Mouse (Mus musculus) lung, embryonic 16.5 days (tissue): ENCODE measurements around the gene Cpne4. TPM values are rescaled to one million over a fixed set of nuclear protein-coding genes. Genes with fewer than 3 reads are reported as not detected.

Experiments
- ATAC-seq: fragments of 200-750 bp; cut with Nextera tagmentation; 2 replicates; pipeline ENCODE4 v1.8.0; 2017; ENCODE audit warnings: low read depth, mild to moderate bottlenecking, moderate library complexity
- H3K27ac ChIP-seq: fragments of 300-500 bp; sonication (generic); 2 replicates; pipeline ENCODE4 v1.5.1; 2014; ENCODE audit warnings: mild to moderate bottlenecking, control low read depth, low read length
- H3K27me3 ChIP-seq: fragments of 300-500 bp; sonication (generic); 2 replicates; pipeline ENCODE4 v1.6.1; 2014; ENCODE audit warnings: low read depth, low read length, mixed read lengths; ENCODE audit not compliant: control insufficient read depth, insufficient read depth
- H3K36me3 ChIP-seq: fragments of 300-500 bp; sonication (generic); 2 replicates; pipeline ENCODE4 v1.6.1; 2014; ENCODE audit warnings: low read length; ENCODE audit not compliant: control insufficient read depth, insufficient read depth
- H3K4me1 ChIP-seq: fragments of 300-500 bp; sonication (generic); replicated peaks from 2 replicates; pipeline ENCODE4 v1.6.1; 2014; ENCODE audit warnings: low read length, mixed read lengths; ENCODE audit not compliant: control insufficient read depth, insufficient read depth
- H3K4me2 ChIP-seq: fragments of 300-500 bp; sonication (generic); 2 replicates; pipeline ENCODE4 v1.6.1; 2014; ENCODE audit warnings: low read depth, low read length, control low read depth
- H3K4me3 ChIP-seq: fragments of 300-500 bp; sonication (generic); 2 replicates; pipeline ENCODE4 v1.5.1; 2014; ENCODE audit warnings: mild to moderate bottlenecking, low read length, control low read depth
- H3K9ac ChIP-seq: fragments of 300-500 bp; sonication (generic); 2 replicates; pipeline ENCODE4 v1.6.1; 2014; ENCODE audit warnings: low read length, control low read depth
- H3K9me3 ChIP-seq: fragments of 300-500 bp; sonication (generic); 2 replicates; pipeline ENCODE4 v1.6.1; 2016; ENCODE audit warnings: low read length; ENCODE audit not compliant: control insufficient read depth
- WGBS: fragments of 180-500 bp; shearing (Covaris S2); extraction: QIAGEN DNeasy Blood & Tissue Kit; methylation state at CpG from one replicate; pipeline ENCODE4 v1.1.7; 2014; 5-methylcytosine and 5-hydroxymethylcytosine counted together
- polyA plus RNA-seq: library from polyadenylated mRNA; unstranded; fragments of >200 nt; fragmentation: Nextera tagmentation; extraction: Ambion mirVana; gene quantifications from 2 replicates; pipeline ENCODE4 v1.2.1, GENCODE M21; 2015

Gene Cpne4
- polyA plus RNA-seq, 1 experiment from 2014 or later = 0.38 TPM

- H3K4me2 ChIP-seq = no peak overlapping the region
- 36% methylated on average over 6 of the region's 6 CpGs for WGBS
Measured at GRCm38 (mm10) chr9:104581921-104582624, 35.0 kb downstream of the Cpne4 start.

DNA sequence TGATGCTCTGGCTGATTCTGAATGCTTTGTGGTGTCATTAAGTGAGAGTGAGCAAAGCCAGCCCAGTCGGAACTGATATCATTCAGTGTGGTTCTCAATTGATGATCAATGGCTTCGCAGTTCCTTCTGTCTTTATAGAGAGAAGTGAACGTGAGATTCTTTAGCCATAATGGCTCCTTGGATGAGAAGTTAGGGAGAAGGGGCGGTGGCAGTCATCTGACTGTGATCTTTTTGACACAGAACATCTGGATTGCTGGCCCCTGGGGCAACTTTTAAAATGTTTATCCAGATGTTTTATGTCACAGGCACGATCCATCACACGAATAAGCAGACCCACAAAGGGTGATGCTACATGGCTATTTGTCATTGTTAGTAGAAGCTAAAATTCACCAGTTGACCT is 35.6 kb downstream of the Cpne4 start:
- Histone ChIP-seq H3K36me3 (no peaks in the 10 kb centered on the region), H3K9me3 (no peaks in the 10 kb centered on the region), H3K9ac (no peak overlapping the region), H3K27ac (no peak overlapping the region), H3K4me2 (no peak overlapping the region), H3K4me3 (no peak overlapping the region), H3K27me3 (no peaks in the 10 kb centered on the region; the same call in 1 of the 2 replicates), H3K4me1 (no peaks in the 10 kb centered on the region)
- 30% methylated on average over 6 of the region's 6 CpGs for WGBS
- peak; percentile 86 for ATAC-seq

More at GRCm38 (mm10) chr9:104581921-104582624, 35.0 kb downstream of the Cpne4 start:
- no peak overlapping the region for H3K4me3 ChIP-seq
- no peaks in the 10 kb centered on the region for H3K36me3 ChIP-seq
- H3K27ac ChIP-seq = no peak overlapping the region
- H3K4me1 ChIP-seq = no peaks in the 10 kb centered on the region
- H3K9ac ChIP-seq = no peak overlapping the region
- H3K27me3 ChIP-seq = no peaks in the 10 kb centered on the region; the same call in 1 of the 2 replicates
- ATAC-seq = no peak; the same call in 1 of the 2 replicates
- no peaks in the 10 kb centered on the region for H3K9me3 ChIP-seq

GRCm38 (mm10) chr9:104594550-104594949 is 47.5 kb downstream of the Cpne4 start:
- H3K4me2 ChIP-seq = no peak overlapping the region
- H3K27me3 ChIP-seq = no peaks in the 10 kb centered on the region
- 23% methylated on average over 5 of the region's 5 CpGs for WGBS
- no peak overlapping the region for H3K27ac ChIP-seq
- H3K4me1 ChIP-seq = no peaks in the 10 kb centered on the region
- ATAC-seq = no peak; the same call in 1 of the 2 replicates
- no peak overlapping the region for H3K4me3 ChIP-seq
- no peaks in the 10 kb centered on the region for H3K9me3 ChIP-seq
- H3K36me3 ChIP-seq = no peaks in the 10 kb centered on the region
- no peak overlapping the region for H3K9ac ChIP-seq

GRCm38 (mm10) chr9:104594979-104595378 is 47.9 kb downstream of the Cpne4 start:
- H3K9ac ChIP-seq = no peak overlapping the region
- no peak overlapping the region for H3K27ac ChIP-seq
- no peak overlapping the region for H3K4me2 ChIP-seq
- ATAC-seq = no peak
- H3K4me3 ChIP-seq = no peak overlapping the region
- no peaks in the 10 kb centered on the region for H3K4me1 ChIP-seq
- H3K9me3 ChIP-seq = no peaks in the 10 kb centered on the region
- H3K27me3 ChIP-seq = no peaks in the 10 kb centered on the region
- 59% methylated on average over 2 of the region's 2 CpGs for WGBS
- H3K36me3 ChIP-seq = no peaks in the 10 kb centered on the region

GRCm38 (mm10) chr9:104612523-104612922 is 65.4 kb downstream of the Cpne4 start:
- WGBS = 79% methylated on average over 6 of the region's 6 CpGs
- no peaks in the 10 kb centered on the region for H3K4me1 ChIP-seq
- H3K27me3 ChIP-seq = no peaks in the 10 kb centered on the region
- H3K36me3 ChIP-seq = no peaks in the 10 kb centered on the region
- no peak overlapping the region for H3K27ac ChIP-seq
- H3K4me2 ChIP-seq = no peak overlapping the region
- ATAC-seq = no peak
- H3K9me3 ChIP-seq = no peaks in the 10 kb centered on the region
- no peak overlapping the region for H3K4me3 ChIP-seq
- H3K9ac ChIP-seq = no peak overlapping the region

- no peak overlapping the region for H3K4me3 ChIP-seq
- H3K27me3 ChIP-seq = no peaks in the 10 kb centered on the region
- H3K9me3 ChIP-seq = no peaks in the 10 kb centered on the region
- H3K27ac ChIP-seq = no peak overlapping the region
- no peaks in the 10 kb centered on the region for H3K4me1 ChIP-seq
- no peak for ATAC-seq
- no peaks in the 10 kb centered on the region for H3K36me3 ChIP-seq
- WGBS = 41% methylated on average over 6 of the region's 6 CpGs
- H3K9ac ChIP-seq = no peak overlapping the region
- H3K4me2 ChIP-seq = no peak overlapping the region
Measured at GRCm38 (mm10) chr9:104616691-104617090, 69.6 kb downstream of the Cpne4 start.

GRCm38 (mm10) chr9:104623564-104623963 is 76.5 kb downstream of the Cpne4 start:
- Histone ChIP-seq H3K9ac (no peak overlapping the region), H3K9me3 (no peaks in the 10 kb centered on the region), H3K4me2 (no peak overlapping the region), H3K36me3 (no peaks in the 10 kb centered on the region), H3K27me3 (no peaks in the 10 kb centered on the region), H3K4me1 (no peaks in the 10 kb centered on the region), H3K27ac (no peak overlapping the region), H3K4me3 (no peak overlapping the region)
- 65% methylated on average over 4 of the region's 4 CpGs for WGBS
- no peak for ATAC-seq

DNA sequence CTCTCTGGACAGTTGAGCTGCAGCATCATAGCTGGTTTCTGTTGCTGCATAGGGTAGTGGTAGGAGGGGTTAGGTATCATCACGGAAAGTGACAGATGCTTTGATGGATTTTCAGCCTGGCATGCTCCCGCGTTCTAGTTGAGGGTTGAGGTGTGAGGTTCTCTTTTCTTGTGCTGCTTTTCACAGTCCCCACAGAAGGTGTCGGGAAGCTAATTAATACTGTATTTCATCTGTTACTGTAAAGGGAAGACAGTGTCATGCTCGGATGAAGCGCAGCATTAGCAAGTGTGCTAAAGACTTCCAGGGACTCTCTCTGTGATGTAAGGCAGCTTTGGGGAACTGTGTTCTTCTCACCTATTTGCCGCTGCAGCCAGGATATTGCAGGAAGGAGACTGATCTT is 80.7 kb downstream of the Cpne4 start:
- H3K4me1 ChIP-seq = no peaks in the 10 kb centered on the region
- H3K27ac ChIP-seq = no peak overlapping the region
- no peaks in the 10 kb centered on the region for H3K36me3 ChIP-seq
- ATAC-seq = no peak
- H3K9ac ChIP-seq = no peak overlapping the region
- H3K9me3 ChIP-seq = no peaks in the 10 kb centered on the region
- H3K4me3 ChIP-seq = no peak overlapping the region
- no peaks in the 10 kb centered on the region for H3K27me3 ChIP-seq
- H3K4me2 ChIP-seq = no peak overlapping the region
- WGBS = 34% methylated on average over 7 of the region's 7 CpGs

GRCm38 (mm10) chr9:104629282-104629681 is 82.2 kb downstream of the Cpne4 start:
- no peaks in the 10 kb centered on the region for H3K36me3 ChIP-seq
- no peak overlapping the region for H3K4me2 ChIP-seq
- no peak overlapping the region for H3K4me3 ChIP-seq
- WGBS = 64% methylated on average over 7 of the region's 7 CpGs
- no peak overlapping the region for H3K9ac ChIP-seq
- H3K9me3 ChIP-seq = no peaks in the 10 kb centered on the region
- no peak for ATAC-seq
- no peaks in the 10 kb centered on the region for H3K27me3 ChIP-seq
- H3K27ac ChIP-seq = no peak overlapping the region
- H3K4me1 ChIP-seq = no peaks in the 10 kb centered on the region
